Mouse (Mus musculus) hindbrain, embryonic 16.5 days (tissue): ENCODE measurements around the gene Gnb3. TPM values are rescaled to one million over a fixed set of nuclear protein-coding genes. Genes with fewer than 3 reads are reported as not detected.
"Not testable (repeated sequence)": the region's sequence is repeated elsewhere in the genome, so short reads cannot be mapped to it uniquely, and the experiment has no call there.

ENCODE experiments used
- ATAC-seq: fragments of 200-750 bp; cut with Nextera tagmentation; 2 replicates; pipeline ENCODE4 v1.8.0; 2017; ENCODE audit warnings: moderate TSS enrichment, moderate library complexity
- H3K27ac ChIP-seq: fragments of 300-500 bp; sonication (generic); 2 replicates; pipeline ENCODE4 v1.5.1; 2014; ENCODE audit warnings: low read depth, mild to moderate bottlenecking, control low read depth, low read length, moderate library complexity
- H3K27me3 ChIP-seq: fragments of 300-500 bp; sonication (generic); replicated peaks from 2 replicates; pipeline ENCODE4 v1.6.1; 2014; ENCODE audit warnings: low read length; ENCODE audit not compliant: control insufficient read depth, insufficient read depth
- H3K36me3 ChIP-seq: fragments of 300-500 bp; sonication (generic); 2 replicates; pipeline ENCODE4 v1.6.1; 2014; ENCODE audit warnings: mild to moderate bottlenecking, low read length, moderate library complexity, mixed read lengths; ENCODE audit not compliant: control insufficient read depth, insufficient read depth
- H3K4me1 ChIP-seq: fragments of 300-500 bp; sonication (generic); 2 replicates; pipeline ENCODE4 v1.6.1; 2014; ENCODE audit warnings: low read depth, low read length; ENCODE audit not compliant: control insufficient read depth, insufficient read depth
- H3K4me2 ChIP-seq: fragments of 300-500 bp; sonication (generic); 2 replicates; pipeline ENCODE4 v1.6.1; 2014; ENCODE audit warnings: mild to moderate bottlenecking, low read length, control low read depth, moderate library complexity
- H3K4me3 ChIP-seq: fragments of 300-500 bp; sonication (generic); 2 replicates; pipeline ENCODE4 v1.5.1; 2014; ENCODE audit warnings: mild to moderate bottlenecking, low read length, control low read depth, moderate library complexity
- H3K9ac ChIP-seq: fragments of 300-500 bp; sonication (generic); 2 replicates; pipeline ENCODE4 v1.6.1; 2014; ENCODE audit warnings: low read depth, mild to moderate bottlenecking, control low read depth, low read length, moderate library complexity
- H3K9me3 ChIP-seq: fragments of 300-500 bp; sonication (generic); 2 replicates; pipeline ENCODE4 v1.6.1; 2014; ENCODE audit warnings: mild to moderate bottlenecking, low read length, moderate library complexity; ENCODE audit not compliant: control insufficient read depth
- WGBS: fragments of 180-500 bp; shearing (Covaris S2); extraction: QIAGEN DNeasy Blood & Tissue Kit; methylation state at CpG from one replicate; pipeline ENCODE4 v1.1.7; 2014; 5-methylcytosine and 5-hydroxymethylcytosine counted together
- polyA plus RNA-seq: library from polyadenylated mRNA; unstranded; fragments of >200 nt; fragmentation: Nextera tagmentation; extraction: Ambion mirVana; gene quantifications from 2 replicates; pipeline ENCODE4 v1.2.1, GENCODE M21; 2015

Gnb3 gene
- polyA plus RNA-seq, 1 experiment from 2014 or later, result 1.1 TPM

DNA sequence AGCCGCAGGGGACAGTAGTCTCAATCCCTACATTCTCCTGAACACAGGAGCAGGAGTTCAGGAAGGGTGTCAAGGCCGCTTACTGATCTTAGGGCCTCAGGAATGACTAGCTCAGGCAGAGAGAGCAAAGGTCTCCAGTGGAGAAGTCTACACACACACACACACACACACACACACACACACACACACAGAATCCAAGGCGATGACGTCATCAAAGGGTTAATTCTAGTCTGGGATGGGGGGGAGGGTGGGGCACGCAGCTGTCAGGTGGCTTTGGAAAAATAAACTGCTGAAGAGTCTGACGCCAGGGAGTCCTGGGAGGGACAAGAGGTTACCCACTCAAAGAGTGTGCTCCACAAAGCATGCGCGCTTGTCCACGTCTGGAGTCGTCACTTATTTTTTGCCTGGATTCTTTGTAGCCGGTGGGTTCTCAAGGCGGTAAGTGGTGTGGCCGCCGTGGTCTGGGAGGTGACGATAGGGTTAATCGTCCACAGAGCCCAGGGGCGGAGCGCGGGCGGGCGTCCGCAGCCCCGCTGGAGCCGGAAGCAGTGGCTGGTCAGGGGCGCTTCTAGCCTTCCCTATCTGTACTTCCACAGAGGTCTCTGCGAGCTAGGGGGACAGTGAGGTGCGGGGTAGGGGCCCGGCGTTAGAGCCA is 31.6 kb downstream of the Gnb3 start, which contains the start of gene Spsb2:
Gene Spsb2 (plus strand): TSS at position 304 of the 655 bp plus-strand sequence.
- H3K9ac ChIP-seq, result peak within 1 kb of the TSS; percentile 67
- H3K4me2 ChIP-seq, result peak within 1 kb of the TSS; percentile 95
- H3K27me3 ChIP-seq, result no peaks in the 10 kb centered on the region
- H3K4me3 ChIP-seq, result peak within 1 kb of the TSS; percentile 53
- peaks cover 28% of the 10 kb centered on the region for H3K4me1 ChIP-seq
- peak; percentile 25 for ATAC-seq
- no peaks in the 10 kb centered on the region for H3K9me3 ChIP-seq
- H3K36me3 ChIP-seq, result peaks cover 5% of the 10 kb centered on the region
- peak within 1 kb of the TSS; percentile 78 for H3K27ac ChIP-seq
- WGBS, result 5% methylated on average over 29 of the region's 29 CpGs

DNA sequence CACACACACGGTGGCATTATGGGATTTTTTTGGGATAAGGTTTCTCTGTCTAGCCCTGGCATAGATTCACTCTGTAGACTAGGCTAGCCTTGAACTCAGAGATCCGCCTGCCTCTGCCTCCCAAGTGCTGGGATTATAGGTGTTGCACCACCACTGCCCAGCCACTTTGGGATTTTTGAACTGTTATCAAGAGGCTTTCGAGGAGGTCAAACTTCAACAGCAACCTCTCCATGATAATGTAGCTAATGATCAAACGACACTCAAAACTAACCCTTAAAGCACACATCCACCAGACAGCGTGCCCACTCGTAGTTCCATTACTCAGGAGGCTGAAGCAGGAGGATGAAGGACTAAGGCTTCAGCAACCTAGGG is 32.1 kb downstream of the Gnb3 start:
- peak overlapping the region; percentile 53; the same call in 1 of the 2 replicates for H3K4me3 ChIP-seq
- H3K9ac ChIP-seq, result 0 out of 2 replicates have a peak overlapping the region, but pooled peaks have one; percentile 67
- peaks cover 26% of the 10 kb centered on the region for H3K4me1 ChIP-seq
- 73% methylated on average over 6 of the region's 6 CpGs for WGBS
- no peaks in the 10 kb centered on the region for H3K9me3 ChIP-seq
- ATAC-seq, result no peak
- H3K27me3 ChIP-seq, result no peaks in the 10 kb centered on the region
- H3K36me3 ChIP-seq, result peaks cover 5% of the 10 kb centered on the region
- peak overlapping the region; percentile 95 for H3K4me2 ChIP-seq
- H3K27ac ChIP-seq, result peak overlapping the region; percentile 78; the same call in 1 of the 2 replicates

GRCm38 (mm10) chr6:124807366-124807765 is 32.7 kb downstream of the Gnb3 start:
- WGBS, result 87% methylated on average over 4 of the region's 4 CpGs
- no peak for ATAC-seq
- H3K36me3 ChIP-seq, result peaks cover 5% of the 10 kb centered on the region
- H3K4me3 ChIP-seq, result no peak overlapping the region
- H3K9ac ChIP-seq, result no peak overlapping the region
- H3K4me2 ChIP-seq, result no peak overlapping the region
- no peak overlapping the region for H3K27ac ChIP-seq
- H3K9me3 ChIP-seq, result no peaks in the 10 kb centered on the region
- peaks cover 20% of the 10 kb centered on the region for H3K4me1 ChIP-seq
- no peaks in the 10 kb centered on the region for H3K27me3 ChIP-seq

GRCm38 (mm10) chr6:124806446-124807140 is 33.5 kb downstream of the Gnb3 start:
- Histone ChIP-seq H3K9me3 (no peaks in the 10 kb centered on the region), H3K4me1 (peaks cover 14% of the 10 kb centered on the region), H3K4me3 (no peak overlapping the region), H3K4me2 (peak overlapping the region; percentile 90), H3K27me3 (no peaks in the 10 kb centered on the region), H3K27ac (peak overlapping the region; percentile 93), H3K9ac (no peak overlapping the region), H3K36me3 (peaks cover 2% of the 10 kb centered on the region)
- ATAC-seq, result no peak
- 76% methylated on average over 7 of the region's 7 CpGs for WGBS

- Histone ChIP-seq H3K27me3 (no peaks in the 10 kb centered on the region), H3K4me3 (peak overlapping the region; percentile 52), H3K27ac (peak overlapping the region; percentile 93), H3K4me1 (peaks cover 14% of the 10 kb centered on the region), H3K9ac (peak overlapping the region; percentile 73), H3K9me3 (no peaks in the 10 kb centered on the region), H3K36me3 (no peaks in the 10 kb centered on the region), H3K4me2 (peak overlapping the region; percentile 90)
- 2% methylated on average over 34 of the region's 34 CpGs for WGBS
- ATAC-seq, result peak; percentile 90
Observed at GRCm38 (mm10) chr6:124805341-124806321, 34.4 kb downstream of the Gnb3 start.

DNA sequence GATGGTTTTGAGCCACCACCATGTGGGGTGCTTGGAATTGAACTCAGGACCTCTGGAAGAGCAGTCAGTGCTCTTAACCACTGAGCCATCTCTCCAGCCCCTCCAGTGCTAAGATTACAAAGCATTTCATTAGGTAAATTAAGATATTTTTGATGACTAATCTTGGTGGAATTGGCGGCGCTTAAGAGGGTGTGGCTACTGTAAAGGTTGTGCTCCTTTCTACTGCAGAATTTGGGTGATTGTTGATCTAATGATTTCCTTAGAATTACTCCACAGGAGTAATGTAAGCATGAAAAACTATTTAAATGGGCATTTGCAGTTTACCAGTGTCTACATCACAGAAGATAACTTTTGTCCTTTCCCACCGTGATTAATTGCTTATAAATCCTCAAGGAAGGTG is 35.7 kb downstream of the Gnb3 start:
- H3K9ac ChIP-seq, result no peak overlapping the region
- H3K9me3 ChIP-seq, result no peaks in the 10 kb centered on the region
- H3K27ac ChIP-seq, result no peak overlapping the region
- no peak for ATAC-seq
- H3K36me3 ChIP-seq, result no peaks in the 10 kb centered on the region
- no peak overlapping the region for H3K4me3 ChIP-seq
- H3K4me2 ChIP-seq, result no peak overlapping the region
- H3K4me1 ChIP-seq, result peaks cover 10% of the 10 kb centered on the region
- H3K27me3 ChIP-seq, result no peaks in the 10 kb centered on the region
- 88% methylated on average over 3 of the region's 3 CpGs for WGBS

DNA sequence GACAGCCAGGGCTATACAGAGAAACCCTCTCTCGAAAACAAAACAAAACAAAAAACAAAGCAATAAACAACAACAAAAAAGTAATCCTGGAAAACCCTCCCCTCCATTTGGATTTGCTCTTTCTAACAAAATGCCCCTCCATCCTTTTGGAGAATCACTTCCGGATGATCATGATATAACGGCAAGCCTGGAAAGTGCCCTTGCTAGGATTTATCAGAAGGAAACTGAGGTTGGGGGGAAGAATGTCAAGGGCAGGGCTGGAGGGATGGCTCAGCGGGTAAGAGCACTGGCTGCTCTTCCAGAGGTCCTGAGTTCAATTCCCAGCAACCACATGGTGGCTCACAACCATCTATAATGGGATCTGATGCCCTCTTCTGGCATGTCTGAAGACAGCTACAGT is 36.4 kb downstream of the Gnb3 start:
- H3K9me3 ChIP-seq, H3K27ac ChIP-seq, H3K4me1 ChIP-seq, H3K9ac ChIP-seq, H3K27me3 ChIP-seq, H3K4me2 ChIP-seq, H3K4me3 ChIP-seq, H3K36me3 ChIP-seq, ATAC-seq: not testable (repeated sequence)
- WGBS, result 97% methylated on average over 4 of the region's 4 CpGs

GRCm38 (mm10) chr6:124803061-124803460 is 37.0 kb downstream of the Gnb3 start:
- no peaks in the 10 kb centered on the region for H3K36me3 ChIP-seq
- H3K9ac ChIP-seq, result no peak overlapping the region
- no peak overlapping the region for H3K4me3 ChIP-seq
- no peak for ATAC-seq
- WGBS, result 73% methylated on average over 3 of the region's 3 CpGs
- no peak overlapping the region for H3K4me2 ChIP-seq
- H3K27me3 ChIP-seq, result no peaks in the 10 kb centered on the region
- peaks cover 7% of the 10 kb centered on the region for H3K4me1 ChIP-seq
- no peaks in the 10 kb centered on the region for H3K9me3 ChIP-seq
- no peak overlapping the region for H3K27ac ChIP-seq
